Mouse (Mus musculus) frontal cortex, postnatal 10 days (tissue): ENCODE results near the gene Spg20.

Experiments
- DNase-seq, 2 experiments: peaks; one replicate each; pipeline ENCODE4 v3.0.0; 2022; ENCODE audit warnings: low spot score in 2 of 2, mixed read lengths in 1 of 2

Spg20 gene

DNA sequence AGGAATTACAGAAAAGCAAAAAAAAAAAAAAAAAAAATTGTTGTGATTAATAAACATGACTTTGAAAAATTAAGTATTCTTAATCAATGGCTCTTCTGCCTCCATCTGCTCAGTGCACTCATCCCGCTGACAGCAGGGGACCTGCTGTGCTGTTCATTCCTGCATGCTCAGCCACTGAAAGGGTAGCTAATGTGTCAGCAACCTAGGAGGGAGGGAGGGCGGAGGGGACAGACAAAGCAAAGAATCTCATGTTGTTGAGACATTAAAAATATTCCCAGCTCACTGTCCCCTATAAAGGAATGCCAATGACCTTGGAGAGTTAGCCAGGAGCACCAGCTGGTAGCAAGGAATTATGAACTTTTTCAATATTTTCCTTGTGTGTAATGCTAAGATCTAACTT, 13.9 kb upstream of the Spg20 start:
- DNase-seq: no peak

DNA sequence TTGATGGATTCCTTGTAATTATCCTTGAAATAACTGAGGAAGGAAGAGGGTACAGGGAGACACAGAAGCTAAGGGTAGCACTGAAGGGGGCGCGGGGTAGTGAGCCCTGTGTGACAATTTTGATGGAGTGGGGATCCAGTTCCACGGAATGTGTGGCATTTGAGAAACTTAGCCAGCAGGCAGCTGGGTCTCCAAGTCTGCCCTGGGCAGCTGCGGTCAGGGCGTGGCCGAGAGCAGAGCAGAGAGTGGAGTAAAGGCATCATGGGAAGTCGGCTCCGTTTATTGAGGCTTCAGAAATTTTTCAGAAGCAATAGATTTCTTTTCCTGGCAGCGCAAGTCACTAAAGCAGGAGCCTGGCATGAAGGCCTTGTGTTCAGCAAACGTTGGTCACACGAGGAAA, 12.9 kb upstream of the Spg20 start:
- no peak for DNase-seq

DNA sequence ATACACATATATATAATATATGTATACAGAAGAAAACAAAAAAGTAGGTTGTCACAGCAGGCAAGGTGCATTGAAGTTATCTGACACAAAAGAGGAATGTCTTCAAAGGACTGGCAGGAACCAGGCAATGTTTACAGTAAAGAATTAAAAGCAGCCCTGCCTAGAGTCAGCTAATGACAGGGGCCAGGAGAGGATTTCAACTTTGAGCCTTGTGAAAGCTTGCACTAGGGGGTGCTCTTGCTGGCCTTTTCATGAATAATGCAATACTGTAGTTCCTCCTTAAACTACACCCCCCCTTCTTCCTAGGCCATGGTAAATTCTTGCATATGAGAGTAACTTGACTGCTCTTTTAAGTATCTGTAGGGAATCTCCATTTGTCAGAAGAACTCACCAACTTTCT, 10.8 kb upstream of the Spg20 start:
- DNase-seq: no peak

DNA sequence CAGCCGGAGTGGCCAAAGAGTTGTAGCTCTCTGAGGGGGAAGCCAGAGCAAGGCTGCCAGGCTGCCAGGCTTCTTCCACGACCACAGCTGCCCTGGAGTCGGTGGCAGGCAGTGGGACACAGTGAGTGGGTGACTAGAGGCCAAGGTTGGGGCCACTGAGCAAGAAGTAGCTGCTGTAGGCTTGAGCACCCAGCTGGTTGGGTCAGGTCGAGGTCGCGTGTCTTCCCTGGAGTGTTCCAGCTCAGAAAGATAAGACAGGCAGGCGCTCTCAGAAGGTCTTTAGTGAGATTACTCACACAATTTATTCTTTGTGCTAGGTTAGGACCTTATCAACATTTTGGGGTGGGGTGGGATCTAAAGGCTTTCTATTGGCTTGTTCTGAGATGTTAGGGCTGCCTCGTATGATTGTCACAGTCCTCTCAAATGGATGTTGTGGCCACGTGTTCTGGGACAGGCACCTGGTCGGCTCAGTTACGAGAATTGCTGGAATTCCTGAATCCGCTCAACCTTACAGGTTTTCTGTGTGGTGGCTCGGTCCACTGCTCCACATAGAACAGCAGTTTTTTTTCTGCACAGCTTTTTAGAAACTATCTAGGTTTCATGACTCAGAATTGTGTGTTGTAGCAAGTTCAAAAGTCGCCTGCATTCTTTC, 6.4 kb upstream of the Spg20 start:
- no peak for DNase-seq

DNA sequence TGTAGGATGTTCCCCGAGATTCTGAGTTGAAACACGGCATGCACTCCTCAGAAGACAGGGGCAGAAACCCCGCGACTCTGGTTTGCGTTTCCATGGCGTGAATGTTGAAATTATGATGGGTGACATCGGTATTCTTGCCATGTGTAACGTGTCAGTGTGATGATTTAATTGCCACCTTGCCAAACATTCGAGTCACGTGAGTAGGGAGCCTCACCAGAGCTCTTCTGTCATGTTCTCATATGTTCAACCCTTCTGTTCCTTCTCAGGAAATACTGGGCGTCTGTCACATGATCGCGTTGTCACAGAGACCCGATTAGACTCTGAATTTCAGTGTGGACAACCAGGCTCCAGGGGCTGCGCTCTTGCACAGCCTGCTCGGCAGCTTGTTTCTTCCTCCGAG, 5.9 kb upstream of the Spg20 start:
- DNase-seq: no peak

DNA sequence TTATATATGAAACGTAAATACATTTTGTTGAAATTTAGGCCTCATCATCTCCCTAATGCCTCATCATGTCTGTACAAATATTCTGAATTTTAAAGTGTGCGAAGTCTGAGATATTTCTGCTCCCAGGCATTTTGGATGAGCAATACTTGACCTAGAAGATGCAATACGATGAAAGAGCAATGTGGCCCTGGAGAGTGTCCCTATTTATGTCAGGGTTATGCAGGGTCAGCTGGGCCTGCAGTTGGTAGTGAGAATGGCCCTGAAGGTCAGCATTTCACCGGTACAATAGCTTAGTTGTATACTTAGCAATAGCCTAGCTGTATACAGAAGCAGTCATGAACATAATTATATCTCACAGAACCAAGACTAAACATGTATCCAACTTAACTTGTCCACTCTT, 2.8 kb upstream of the Spg20 start:
- DNase-seq: no peak

DNA sequence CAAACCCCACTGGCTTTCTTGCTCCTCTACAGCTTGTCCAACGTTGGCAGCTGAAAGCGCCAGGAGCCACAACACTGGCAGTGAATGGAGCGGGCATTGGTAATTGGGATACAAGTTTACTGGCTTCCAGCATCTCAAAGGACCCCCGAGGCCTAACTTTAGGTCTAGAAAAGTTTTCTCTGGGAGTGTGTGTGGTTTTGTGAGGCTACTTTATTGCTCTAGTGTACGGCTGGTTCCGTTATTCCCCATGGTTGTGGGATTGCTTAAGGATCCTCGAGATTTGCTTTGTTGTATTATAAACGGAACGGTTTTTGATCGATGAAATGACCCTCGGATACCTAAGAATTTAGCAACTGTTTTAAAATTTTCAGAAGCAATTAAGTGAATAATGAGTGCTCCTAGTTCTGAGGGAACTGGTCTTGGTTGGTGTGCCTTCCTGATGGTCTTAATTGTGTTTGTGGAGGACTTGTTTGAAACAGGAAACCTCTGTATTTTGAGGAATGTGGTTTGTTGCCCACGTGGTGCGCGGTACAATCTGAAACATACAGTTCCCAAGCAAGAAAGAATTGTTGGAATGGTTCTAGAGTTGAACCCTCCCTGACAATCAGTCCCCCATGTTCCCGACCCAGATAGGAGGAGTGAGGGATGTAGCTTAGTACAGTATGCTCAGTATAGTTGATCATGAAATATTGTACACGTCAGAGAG, 955 bp downstream of the Spg20 start:
- DNase-seq: no peak

DNA sequence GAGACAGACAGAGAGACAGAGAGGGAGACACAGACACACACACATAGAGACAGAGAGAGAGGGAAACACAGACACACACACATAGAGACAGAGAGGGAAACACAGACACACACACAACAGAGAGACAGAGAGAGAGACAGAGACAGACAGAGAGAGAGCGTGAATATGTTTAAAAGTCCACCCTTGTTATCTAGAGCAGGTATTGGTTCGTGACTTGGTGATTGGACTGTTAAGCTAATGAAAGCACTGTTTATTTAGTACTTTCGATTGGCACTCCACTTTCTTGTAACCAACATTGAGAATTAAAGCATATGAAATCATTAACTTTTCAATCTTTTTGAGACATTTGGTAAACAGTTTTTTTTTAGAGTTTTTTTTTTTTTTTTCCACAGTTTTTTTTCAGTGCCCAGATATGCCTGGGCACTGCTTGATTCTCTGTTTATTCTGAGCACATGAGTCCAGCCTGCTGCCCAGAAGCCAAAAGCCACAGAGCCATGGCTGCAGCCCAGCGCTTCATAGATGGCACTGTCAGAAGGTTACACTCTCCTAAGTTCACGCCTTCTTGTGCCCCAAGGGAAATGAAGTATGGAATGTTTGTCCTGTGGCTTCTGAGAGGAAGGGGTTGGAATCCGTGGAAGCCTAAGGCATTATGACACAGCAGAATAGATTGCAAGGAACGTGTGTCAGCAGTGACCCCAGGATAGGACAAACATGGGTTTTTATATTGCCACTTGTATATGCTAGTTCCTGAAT, 2.6 kb downstream of the Spg20 start:
- no peak for DNase-seq

DNA sequence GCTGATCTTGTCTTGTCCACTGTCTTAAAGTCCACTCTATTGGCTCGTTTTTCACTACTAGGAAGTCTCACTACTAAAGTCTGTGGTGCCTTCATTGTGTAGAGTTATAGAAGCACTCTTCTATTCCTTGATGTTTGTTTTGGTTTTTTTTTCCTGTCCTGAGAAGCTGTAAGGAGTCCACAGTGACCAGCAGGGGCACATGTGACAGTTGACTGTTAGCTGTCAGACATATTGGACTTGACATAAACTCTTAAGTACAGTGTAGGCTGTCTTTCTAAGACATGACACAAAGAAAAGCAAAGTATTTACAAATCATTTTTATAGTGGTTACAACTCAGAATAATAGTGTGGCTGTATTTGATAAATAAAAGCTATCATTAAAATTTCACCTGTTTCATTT, 3.2 kb downstream of the Spg20 start:
- no peak for DNase-seq

DNA sequence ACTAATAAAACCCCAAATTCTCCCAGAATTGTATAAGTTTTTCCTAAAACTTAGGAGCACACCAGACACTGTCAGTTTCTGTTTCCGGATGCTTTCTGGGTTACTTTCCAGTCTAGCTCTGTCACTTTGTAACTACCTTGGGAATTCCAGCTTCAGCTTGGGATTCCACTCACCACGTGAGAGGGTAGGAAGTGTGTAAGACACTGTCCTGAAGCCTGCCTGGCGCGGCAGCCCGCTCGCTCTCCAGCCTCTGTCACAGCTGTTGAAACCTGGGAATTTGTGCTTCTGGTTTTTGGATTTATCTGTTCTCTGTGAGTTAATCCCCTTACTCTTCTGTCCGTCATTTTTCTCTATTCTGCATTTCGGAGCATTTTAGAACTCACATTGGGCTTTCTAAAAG, 4.1 kb downstream of the Spg20 start:
- no peak for DNase-seq

DNA sequence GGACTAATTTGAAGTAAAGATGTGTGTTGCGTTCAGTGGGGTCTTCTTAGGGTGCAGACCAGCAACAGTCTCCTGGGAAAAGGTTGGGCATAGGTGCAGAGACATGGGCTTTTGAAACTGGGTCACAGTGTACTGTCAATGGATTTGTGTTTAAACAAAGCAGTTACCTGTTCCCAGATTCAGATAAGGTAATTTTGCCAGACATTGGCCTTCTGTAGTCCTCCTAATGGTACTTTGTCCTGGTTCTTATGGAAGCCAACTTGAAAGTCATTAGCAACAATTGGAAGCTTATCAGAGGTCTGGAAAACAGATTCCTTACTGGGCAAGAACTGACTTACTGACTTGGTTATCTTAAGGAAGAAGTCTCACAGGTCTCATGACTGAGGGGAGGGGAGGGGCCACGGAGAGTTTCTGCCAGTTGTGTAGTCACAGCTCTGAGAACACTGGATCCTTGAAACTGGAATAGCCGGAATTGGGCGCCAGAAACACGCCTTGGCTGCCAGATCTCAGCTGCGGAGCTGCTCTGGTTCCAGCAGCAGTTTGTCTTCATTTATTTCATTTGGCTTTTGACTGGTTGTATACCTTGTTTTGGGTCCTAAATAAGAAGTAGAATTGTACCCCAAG, 7.5 kb downstream of the Spg20 start:
- DNase-seq: no peak

DNA sequence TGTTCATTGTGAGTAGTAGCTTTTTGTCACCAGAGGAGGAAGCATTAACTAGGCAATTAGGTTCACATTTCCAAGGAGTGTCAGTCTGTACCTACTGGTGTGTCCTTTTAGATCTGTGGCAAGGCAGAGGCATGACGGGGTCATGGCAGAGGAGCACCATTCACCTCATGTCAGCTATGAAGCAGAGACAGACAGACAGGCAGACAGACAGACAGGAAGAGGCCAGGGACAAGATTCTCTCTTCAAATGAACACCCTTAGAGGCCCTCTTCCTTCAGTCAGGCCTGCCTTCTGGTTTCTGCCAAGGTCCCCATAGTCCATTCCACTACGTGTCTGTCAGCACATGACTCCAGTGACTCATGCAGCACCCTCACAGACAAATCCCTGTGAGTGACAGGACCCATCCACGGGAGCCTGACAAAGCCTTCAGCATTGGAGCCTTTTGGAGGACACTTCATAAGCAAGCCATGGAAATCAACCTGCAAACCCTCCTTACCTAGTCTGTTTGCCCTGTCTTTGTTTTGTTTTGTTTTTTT, 10.5 kb downstream of the Spg20 start:
- DNase-seq: no peak

DNA sequence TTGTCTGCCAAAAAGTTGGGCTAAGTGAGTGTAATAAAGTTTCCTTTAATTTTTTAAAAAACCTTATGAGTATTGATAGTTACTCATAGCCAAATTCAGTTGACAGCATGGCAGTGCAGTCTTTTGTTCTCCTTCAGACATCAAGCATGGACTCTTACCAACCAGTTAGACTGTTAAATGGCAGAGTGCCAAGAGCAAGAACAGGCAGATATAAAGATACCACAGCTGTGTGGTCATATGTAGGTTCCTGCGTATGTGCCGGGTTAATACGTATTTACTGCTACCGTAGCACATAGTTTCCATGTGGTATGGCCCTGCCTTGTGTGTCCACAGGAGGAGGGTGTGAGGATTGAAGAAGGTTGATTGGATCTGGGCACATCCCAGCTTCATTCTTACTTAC, 11.2 kb downstream of the Spg20 start:
- no peak for DNase-seq

DNA sequence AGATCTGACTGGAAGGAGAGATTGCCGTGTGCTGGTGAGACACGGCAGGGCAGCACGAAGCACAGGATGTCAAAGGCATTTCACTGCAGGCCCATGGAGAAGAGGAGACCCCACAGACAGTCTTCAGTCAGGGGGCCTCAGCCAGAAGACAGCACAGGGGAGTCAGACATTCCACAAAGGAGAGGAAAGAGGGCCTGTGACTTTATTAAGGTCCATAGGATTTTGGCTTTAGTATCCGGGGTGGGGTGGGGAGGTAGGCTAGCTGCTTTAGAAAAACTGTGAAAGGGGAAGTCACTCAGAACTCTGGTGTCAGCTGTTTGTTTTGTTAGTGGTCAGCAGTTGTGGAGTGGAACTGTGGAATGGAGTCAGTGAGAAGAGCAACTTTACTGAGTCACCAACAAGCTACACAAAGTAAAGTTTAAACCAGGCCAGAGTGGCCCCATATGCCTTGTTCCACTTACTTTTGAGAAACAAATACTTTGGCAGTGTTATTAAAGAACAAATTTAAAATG, 17.3 kb downstream of the Spg20 start:
- DNase-seq: no peak

DNA sequence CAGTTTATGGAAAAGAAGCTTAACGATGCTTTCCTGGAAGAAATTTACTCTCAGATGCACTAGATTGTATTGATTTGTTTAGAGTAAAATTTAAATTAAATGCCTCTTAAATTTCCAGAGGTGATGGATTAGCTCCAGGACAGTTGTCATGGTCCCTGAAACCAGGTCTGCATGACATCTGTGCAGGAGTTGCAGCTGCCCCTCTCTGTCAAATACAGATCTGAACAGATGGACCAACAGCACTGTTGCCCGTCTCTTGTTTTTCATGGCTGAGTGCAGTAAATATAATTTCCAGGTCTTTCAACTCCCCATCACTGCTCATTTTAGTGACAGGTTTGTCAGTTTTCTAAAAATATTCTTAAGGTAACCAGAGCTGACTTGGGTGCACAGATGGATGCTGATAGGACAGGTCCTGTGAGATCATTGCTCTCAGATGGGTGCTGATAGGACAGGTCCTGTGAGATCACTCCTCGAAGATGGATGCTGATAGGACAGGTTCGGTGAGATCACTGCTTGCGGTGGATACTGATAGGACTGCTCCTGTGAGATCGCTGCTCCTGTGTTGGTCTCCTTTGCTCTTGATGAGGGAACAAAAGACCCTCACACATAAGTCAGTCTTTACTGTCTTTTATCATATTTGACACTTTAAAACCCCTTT, 19.8 kb downstream of the Spg20 start:
- no peak for DNase-seq

DNA sequence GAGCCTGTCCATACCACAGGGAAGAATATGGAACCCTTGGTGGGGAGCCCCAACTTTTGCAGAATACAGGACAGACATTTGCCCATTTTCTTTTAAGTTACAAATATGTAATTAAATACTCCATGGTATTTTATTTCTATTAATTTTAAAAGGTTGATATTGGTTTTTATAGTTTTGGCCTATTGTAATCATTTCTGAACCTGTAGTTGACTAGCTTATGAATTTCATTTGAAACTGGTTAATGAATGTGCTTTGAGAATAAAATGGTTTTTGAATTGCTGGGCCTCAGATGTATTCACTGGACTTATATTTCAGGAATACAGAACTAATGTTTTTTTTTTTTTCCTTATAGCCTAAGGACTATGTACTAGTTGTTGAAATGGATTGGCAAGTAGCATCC, 25.1 kb downstream of the Spg20 start, which contains the start of gene Ccdc169:
Gene Ccdc169, plus strand, starts transcription at position 301 of the 400 bp plus-strand sequence.
- DNase-seq: no peak

DNA sequence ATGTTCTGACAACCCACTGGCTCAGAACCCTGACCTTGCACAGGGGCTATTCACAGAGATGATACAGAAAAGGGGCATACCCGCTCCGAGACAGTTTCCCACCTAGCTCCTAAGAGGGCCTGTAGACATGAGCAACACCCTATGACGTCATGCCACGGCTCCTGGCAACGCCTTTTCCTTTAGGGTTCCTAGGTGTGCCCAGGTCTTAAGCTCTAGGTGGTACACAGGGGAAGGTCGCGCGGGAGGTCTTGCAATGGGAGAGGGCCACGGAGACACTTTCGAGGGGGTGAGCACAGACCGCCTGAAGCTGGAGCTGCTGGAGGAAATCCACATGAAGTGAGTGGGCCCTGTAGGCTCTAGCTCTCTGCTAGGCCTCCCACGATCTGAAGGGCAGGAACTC, 27.9 kb downstream of the Spg20 start:
- DNase-seq: no peak

DNA sequence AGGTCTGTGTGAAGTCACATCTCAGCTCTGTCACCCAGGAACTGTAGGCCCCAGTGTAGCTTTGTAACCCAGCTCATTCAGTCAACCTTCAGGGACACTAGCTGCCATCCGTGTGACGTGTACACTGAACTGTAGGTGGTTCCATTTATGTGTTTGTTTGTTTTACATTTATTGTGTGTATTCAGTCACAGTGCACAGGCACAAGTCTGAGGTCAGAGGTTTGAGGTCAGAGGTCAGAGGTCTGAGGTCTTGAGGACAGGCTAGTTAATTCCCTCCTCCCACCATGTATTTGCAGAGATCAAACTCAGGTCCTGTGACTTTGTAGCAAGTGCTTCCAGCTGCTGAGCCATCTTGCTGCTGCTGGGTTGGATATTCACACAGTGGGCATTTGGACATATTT, 29.5 kb downstream of the Spg20 start:
- DNase-seq: no peak

DNA sequence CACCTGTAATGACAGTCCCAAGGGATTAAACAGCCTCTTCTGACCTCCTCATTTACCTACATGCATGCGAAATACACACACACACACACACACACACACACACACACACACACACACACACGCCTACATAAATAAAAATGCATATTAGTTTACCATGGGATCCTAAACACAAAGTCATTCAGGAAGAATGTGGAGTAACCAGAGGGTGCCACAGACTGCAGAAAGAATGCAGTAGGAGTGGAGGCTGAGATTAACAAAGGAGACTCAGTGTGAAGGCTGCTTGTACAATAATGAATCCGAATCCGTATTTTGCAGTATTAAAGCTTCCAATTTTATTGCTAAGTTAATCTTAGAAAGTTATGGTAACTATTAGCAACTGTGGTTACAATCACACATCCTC, 33.0 kb downstream of the Spg20 start:
- DNase-seq: no peak

DNA sequence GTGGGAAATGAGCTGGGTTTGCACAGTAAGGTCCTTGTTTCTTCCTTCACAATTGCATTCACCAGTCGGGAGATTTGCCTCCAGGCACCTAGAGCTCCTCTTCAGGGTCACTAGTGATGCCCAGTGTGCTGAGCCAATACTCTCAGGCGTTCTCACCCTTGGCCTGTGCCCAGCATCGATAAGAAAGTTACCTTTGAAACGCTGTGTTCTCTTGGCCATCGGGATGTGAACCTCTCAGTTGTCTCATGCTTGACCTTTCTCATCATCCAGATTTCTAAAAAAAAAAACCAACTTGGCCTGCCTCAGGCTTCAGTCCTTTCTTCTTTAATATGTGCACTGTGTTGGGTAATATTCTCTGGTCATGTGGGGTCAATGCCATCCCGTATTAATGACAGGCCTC, 34.5 kb downstream of the Spg20 start:
- no peak for DNase-seq

DNA sequence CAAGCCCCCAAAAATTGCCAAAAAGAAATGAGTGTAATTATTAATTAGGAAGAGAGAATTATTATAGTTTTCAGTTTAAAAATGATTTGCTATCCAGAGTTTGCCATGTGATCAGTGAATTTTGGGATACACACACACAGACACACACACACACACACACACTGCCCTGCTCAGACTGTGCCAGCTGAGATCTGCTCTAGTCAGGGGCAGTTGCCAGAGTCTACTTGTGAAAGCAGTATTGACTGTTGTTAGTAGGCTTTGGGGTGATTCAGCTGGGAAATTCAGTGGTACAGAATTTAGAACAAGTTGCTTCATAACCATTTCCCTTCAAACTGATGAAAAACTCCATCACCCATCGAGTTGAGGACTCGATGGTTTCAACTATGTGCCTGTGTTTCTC, 35.2 kb downstream of the Spg20 start:
- no peak for DNase-seq

DNA sequence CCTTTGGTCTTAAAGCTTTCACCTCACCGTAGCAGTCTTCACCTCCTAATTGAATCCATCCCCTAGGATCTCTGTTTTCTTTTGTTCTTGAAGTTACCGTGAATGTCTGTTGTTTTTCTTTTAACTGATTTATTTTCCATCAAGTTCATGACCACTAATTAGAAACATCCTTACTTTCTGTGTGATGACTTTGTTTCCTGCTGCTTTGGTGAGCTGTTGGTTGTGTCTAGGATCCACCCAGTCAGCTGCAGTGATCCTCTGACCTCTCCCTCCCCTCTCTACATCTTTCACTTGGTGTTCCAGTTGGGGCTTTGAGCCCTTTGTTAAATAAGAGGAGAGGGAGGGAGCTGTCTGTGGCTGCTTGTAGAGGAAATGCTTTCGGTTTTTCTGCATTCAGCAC, 36.2 kb downstream of the Spg20 start:
- no peak for DNase-seq
